Mouse (Mus musculus) ovary, postnatal 10 days (tissue): ENCODE measurements around the gene Casp8ap2.
A peak's percentile ranks its signal among the peaks of the same experiment; 100 is the strongest.

ENCODE experiments used
- DNase-seq: peaks from one replicate; pipeline ENCODE4 v3.0.0; 2022; ENCODE audit warnings: low spot score

Casp8ap2 gene

DNA sequence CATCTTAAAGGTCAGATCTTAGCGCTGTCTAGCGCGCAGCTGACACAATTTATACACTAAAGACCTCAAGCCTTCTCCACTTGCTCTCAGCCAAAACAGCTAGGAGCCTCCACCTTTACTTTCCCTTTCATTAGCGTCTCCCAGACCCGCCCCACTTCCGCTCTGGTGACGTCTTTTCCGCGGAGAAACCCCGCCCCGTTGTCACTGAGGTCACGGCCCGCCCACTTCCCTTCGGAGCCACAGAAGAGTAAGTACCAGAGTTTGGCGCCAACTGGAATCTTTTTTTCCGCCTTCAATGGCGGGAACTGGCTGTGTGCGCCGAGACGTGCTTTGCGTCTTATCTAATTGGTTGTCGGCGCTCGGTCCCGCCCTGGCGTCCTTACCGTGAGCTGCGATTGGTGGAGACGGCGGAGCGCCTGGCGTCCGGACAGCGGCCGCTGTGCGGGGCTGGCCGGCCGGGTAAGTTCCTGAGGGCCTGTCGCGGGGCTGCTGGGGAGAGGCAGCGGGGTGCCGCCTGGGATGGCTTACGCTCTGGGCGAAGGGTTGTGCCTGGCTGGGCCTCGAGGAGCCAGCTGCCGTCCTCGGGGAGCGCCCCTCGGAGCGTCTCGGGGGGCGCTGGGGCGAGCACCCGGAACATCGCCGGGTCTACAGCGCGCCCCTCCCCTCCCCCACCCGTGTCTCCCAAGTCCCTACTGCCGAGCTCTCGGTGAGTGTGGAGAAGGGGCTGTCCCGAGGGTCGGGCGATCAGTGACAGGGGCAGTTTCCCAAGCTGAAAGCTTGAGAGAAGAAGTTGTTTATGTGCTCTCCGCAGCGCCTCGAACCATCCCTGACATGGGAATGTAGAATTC is at the start of gene Casp8ap2:
Casp8ap2 (plus strand) TSS at position 418 of the 848 bp plus-strand sequence.
- DNase-seq: peak; percentile 90

DNA sequence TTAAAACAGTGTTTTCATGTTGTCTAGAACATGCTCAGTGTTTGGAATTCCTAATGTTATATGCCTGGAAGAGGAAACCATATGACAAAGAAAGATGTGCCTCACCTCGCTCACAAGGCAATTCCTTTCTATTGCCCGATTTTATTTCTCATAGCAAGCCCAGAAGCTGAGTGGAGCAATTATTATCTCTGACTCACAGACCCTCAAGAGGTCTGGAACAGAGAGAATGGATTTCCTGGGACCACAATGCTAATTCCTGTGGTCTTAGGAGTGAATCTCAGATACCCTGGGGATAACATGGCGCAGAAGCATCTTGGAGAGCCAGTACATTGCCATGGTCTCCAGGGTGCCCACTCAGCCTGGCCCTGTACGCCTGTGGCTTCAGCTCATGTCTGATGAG is 46.2 kb upstream of the Casp8ap2 start:
- no peak for DNase-seq

DNA sequence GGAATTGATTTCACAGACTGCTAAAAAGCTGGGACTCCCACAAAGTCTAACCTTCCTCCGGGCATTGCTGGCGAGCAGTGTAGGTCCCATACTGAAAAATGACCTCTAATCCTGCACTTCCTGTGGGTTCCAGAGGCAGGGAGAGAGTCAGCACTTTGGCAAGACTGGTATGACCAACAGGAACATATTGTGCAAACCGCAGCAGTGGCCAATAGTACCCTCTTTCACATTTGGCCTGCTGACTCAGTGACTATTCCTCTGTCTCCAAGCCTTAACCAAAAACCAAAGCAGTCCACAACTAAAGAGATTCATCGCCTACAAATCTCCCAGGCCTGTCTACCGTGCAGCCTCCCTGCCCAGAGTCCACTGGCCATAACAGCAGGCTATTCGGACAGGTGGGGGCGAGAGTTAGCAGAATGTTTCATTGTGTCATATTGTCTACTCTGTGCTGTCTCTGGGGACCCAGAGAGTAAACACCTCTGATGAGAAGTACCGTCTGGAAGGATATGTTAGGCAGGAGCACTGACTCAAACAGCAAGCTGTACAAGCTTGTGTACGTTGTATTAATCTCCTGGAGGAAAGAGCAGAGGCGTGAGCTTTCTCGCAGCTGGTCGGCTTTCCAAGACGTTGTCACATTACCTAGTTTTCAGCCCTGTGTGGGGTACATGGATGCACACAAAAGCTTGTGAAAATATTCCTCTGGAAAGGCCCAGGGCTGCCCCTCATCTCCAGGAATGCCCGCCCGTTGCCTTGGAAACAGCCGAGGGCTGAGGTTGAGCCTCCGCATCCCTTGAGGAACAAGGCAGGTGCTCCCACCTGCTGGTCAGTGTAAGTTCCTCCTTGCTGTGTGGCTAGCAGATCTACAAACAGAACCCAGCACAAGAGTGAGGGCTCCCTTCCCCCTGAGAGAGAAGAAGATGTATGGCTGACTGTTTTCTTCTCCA is 45.0 kb upstream of the Casp8ap2 start:
- DNase-seq: no peak

DNA sequence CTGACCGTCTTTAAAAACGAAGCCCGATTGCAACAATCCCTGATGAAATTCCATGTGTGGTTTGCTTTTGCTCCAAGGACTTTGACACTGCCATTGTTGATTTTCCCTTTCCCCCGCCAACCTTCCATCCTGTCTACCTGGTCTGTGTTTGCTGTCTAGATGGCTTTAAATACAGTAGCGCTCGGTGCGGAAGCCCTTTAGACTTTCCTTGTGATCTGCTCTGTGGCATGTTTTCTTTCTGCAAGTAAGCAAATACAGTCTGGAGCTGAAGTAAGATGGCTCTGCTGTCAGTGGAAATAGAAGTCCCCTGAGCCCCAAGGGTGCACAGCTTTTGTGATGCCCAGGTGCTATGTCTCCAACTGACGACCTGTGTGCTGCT is 44.3 kb upstream of the Casp8ap2 start:
- DNase-seq: no peak

DNA sequence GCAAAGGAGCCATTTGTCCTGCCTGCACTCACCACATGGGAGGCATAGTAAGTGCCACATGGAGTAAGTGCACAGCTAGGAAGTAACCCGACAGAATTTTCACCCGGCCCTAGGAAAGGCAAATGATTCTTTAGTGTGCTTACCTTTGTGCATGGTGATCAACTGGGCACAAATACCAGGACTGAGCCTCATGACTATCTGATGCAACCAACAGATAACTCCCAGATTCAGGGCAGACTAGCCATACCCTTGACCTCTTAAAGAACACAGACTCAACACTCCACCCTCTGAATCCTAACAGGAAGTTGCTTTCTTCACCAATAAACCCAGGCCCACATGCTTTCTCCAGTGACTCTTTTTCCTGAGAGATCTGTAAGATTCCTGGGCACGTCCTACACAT is 43.8 kb upstream of the Casp8ap2 start:
- DNase-seq: no peak

DNA sequence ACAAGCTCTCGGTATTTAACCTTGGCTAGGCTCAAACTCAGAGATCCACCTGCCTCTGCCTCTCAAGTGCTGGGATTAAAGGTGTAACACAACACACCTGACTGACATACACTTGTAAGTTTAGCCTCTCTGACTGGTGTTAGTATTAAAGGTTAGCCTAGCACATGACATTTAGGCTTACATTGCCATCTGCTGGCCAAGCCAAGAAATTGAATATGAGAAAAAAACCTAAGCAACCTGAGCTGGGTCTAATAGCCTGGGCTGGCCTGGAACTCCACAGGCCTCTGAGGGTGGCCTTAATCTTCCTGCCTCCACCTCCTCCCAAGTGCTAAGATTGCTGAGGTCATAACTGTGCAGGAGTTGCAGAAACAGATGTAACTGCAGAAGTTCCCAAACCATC is 43.1 kb upstream of the Casp8ap2 start:
- DNase-seq: no peak

DNA sequence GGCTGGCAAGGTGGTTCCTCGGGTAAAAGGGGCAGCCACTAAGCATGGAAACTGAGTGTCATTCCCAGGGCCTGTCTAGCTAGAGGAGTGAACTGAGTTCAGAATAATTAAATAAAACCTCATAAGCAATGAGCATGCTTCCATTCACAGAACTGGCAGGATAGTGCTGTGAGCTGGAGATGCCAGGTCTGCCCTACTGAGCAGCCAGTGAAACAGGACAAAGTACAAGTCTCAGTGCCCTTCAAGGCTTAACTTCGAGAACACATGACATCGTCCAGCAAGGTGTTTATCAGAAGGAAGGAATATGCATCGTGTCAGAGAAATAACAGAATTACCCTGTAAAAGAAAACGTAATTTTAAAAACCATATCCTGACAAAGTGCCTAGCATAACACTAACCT is 41.7 kb upstream of the Casp8ap2 start:
- no peak for DNase-seq

DNA sequence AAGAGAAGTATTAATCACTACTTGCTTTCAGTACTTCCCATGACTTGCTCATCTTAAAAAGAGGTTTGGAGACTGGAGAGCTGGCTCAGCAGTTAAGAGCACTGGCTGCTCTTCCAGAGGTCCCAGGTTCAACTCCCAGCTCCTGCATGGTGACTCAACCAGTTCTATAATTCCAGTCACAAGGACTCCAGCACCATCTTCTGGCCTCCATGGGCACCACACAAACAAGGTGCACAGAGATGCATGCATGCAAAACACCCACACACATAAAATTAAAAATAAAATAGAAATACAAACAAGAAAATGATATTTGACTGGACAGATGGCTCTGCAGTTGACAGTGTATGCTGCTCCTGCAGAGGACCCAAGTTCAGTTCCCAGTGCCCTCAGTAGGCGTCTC is 40.6 kb upstream of the Casp8ap2 start:
- no peak for DNase-seq

DNA sequence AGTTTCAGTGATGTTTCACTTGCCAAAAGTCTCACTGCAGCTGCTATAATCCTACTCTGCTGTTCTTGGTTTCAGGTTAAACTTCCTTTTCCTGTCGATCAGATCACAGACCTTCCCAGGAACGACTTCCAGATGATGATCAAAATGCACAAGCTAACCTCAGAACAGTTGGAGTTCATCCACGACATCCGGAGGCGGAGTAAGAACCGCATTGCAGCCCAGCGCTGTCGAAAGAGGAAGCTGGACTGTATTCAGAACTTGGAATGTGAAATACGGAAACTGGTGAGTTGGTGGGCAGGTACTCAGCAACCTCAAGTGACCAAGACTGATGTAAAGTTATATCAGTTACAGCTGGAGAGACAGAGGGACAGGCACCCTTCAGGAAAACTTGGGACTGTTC is 40.1 kb upstream of the Casp8ap2 start:
- DNase-seq: no peak

DNA sequence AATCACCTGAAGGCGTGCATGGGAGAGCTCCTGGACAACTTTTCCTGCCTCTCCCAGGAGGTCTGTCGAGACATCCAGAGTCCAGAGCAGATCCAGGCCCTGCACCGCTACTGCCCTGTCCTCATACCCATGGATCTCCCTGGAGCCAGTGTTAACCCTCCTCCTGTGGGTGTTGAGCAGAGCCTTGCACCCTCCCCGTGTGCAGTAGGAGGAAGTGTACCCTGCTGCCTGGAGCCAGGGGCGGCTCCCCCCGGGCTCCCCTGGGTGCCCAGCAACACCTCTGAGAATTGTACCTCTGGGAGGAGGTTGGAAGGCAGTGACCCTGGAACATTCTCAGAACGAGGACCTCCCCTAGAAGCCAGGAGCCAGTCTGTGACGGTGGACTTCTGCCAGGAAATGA is 35.4 kb upstream of the Casp8ap2 start:
- no peak for DNase-seq

DNA sequence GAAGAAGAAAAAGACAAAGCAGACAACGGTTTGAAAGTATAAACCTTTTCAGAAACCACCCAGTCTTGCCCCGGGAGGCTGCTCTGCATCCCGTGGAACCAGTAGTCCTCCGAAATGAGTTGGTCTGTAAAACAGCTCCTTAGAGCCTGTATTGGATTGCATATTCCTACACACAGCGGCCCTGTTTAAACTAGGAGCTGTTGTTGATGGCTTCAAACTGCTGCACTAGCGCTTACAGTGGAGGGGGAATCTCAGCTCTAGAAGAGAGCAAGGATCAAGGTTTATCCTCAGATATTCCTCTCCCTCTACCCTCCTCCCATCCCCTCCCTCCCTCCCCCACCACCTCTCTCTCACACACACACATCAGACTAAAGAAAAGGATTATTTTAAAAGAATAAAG is 31.1 kb upstream of the Casp8ap2 start:
- no peak for DNase-seq

DNA sequence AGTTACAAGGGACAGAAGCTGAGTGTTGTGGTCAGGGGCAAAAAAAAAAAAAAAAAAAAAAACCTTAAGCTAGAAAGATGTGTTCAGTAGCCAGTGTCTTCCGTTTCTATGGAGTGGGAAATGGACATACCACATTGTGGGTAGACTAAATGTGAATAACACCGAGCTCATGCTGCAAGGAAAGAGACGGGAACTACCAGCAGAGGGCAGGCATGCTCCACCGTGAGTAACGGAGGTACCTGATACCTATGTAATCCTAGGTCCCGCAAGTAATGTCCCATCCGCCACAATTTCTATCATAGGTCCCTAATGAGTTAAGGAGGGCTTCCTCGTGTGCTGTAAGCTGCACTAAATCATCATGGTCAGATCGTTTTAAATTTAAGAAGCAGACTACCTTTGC is 28.7 kb upstream of the Casp8ap2 start:
- DNase-seq: no peak

DNA sequence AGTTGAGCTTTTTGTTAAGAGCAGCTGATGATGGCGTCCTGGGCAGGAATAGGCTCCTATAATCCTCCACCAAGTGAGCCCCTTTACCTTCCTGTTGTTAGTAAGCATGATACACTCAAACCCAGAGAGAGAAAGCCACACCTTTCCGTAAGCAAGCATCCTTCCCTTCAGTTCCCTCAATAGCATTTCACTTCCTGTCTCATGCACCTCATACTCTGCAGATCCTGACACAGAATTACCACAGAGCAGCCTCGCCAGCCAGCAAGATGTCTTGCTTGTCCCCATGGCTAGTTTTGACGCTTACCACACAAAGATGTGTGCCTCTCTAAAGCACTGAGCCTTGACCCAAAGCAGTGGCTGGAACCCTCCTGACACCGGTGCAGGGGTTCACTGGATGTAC is 27.7 kb upstream of the Casp8ap2 start:
- DNase-seq: no peak

DNA sequence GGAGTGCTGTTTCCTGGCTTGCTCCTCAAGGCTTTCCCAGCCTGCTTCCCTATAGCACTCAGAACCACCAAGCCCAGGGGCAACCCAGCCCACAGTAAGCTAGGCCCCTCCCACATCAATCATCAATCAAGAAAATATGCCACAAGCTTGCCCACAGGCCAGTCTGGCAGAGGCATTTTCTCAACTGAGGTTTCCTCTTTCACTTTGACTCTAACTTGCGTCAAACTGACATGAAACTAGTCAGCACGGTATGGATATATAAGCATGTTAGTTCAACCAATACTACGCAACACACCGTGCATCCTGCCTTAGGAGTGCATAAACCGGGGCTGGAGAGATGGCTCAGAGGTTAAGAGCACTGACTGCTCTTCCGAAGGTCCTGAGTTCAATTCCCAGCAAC is 27.0 kb upstream of the Casp8ap2 start:
- DNase-seq: no peak

DNA sequence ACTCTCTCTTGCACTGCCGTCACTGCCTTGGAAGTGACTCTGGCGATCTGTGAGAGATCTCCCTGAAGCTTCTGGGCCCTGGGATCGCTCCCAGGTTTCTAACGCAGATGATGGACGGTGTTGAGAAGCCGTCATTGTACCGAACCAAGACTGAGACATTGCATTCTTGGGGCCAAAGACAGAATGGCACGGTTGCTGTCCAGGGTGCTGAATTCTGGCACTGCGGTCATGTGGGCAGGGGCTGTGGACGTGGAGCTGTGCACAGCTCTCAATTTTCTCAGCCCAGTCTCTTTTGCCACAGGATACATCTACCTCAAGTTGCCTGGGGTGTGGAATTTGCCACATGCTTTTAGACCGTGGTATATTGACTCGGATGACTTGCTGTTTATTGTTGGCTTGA is 14.1 kb upstream of the Casp8ap2 start:
- peak; percentile 35 for DNase-seq

DNA sequence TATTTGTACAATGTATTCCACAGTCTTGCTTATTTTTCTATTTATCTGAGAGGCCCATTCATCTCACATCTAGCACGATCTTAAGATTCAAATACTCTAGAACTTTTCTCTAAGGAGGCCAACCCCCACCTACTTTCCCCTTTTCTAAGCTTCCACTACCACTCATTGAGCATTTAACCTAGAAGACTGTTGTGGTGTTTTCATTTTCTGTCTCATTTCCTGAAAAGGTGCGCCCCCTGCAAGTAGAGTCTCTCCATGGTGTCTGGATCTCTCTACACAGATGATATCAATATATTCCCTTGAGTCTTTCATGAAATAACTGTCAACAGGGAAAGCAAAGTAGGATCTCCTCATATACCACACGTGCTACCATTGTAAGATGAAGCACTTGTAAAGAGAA is 12.6 kb upstream of the Casp8ap2 start, which contains the start of gene Gja10:
Gja10 (minus strand) TSS at position 101 of the 400 bp plus-strand sequence.
- no peak for DNase-seq

DNA sequence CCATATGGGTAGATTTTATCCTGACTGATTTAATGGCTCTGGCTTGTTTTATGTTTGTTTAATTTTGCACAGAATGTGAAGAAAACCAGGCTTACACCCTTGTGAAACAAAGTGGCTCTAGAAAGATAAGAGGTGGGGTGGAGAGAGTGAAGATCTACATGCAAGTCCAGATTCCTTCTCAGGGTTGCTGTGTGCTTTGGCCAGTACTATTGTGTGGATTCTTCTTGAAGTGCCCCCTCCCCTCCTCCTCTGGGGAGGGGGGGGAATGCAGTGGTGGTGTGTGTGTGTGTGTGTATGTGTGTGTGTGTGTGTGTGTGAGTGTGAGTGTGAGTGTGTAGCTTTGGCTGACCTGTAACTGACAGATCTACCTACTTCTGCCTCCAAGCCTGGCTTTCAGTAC is 6.4 kb downstream of the Casp8ap2 start:
- DNase-seq: no peak

DNA sequence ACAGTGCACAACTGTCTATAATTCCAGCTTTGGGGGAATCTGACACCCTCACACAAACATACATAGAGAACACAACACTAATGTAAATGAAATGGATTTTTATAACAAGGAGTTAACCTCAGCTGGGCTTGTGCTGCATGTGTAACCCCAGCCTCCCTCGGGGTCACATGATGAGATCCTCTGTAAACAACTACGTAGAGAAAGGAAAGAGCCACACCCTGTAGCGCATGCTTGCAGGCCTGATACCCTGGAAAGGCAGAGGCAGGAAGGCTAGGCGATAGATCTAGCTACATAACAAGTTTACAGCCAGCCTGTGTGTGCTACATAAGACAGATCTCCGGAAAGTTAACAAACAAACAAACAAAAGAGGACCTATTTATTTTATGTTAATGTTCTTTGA is 36.4 kb downstream of the Casp8ap2 start:
- no peak for DNase-seq

DNA sequence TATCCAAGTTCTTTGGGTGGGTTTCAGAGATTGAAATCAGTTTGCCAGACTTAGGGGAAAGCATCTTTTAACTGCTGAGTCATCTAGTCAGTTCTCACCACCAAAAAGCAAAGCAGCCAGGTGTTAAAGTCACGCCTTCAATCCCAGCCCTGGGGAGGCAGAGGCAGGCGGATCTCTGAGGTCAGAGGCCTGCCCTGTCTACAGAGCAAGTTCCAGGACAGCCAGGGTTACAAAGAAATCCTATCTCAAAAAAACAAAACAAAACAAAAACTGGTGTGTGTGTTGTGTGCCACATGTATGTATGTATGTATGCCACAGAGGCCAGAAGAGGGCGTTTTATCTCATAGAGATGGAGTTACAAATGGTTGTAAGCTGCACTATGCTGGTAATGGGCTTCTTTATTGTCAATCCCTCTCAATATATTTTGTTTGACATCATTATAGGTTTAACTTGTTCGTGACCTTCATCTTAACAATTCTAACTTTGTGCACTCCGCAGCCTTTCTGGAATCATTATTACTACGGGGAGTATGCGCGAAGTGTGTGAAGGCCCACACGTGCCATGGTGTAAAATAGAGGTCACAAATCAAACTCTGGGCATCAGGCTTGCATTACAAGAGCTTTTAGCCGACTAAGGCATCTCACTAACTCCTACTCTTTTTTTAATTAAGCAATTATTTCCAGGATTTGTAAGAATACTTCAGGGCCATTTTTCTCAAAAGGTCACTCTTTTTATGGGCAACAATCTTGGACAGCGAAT is 41.1 kb downstream of the Casp8ap2 start:
- no peak for DNase-seq

DNA sequence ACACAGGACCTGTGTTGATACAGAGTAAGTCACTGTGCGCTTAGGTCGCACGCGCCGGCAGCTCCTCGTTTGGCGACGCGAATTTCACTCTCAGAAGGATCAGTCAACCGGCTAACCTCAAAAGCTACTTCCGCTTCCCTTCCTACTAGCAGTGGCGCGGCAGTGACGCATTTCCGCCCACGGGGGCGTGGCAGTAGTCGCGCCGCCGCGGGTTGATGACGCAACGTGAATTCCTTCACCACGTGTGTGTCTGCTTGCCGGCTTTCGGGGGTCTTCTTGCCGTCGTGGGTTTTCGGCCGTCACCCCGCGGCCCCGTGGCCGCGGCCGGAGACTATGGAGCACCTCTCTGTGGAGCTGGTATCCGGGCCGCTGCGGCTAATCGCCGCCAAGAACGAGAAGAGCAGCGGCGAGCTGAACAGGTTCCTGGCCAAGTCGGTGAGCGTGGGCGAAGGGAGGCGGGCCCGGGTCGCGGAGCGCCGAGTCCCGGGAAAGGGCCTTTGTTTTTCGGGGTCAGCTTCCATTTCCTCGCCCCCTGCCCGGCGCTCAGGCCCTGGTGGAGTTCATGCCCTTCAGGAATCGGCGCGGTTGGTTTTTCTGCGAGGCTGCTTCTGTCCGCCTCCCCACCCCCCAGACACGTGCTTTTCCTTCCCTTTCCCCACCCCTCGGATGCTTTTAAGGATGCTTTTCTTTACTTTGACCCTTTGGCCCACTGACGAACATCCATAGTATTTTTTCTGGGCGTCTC is 41.8 kb downstream of the Casp8ap2 start, which contains the start of gene Mdn1:
Mdn1 (plus strand) TSS at position 202 of the 745 bp plus-strand sequence.
- peak; percentile 91 for DNase-seq

DNA sequence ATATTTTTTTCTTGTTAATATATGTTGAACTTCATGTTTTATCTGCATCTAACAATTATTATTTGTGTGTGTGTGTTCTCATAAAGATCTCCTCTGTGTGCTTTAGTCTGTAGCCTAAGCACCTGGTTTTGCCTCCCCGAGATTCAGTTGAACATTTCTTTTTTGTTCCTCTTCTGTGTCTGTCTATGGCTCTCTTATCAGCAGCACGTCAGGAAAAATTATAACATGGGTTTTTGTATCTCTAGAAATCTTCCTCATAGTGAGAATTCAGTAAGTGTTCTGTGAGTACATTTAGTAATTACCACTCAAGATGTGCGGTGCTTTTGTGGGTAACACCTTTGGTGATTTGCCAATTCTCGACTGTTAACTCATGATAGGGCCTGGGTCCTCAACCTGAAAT is 50.6 kb downstream of the Casp8ap2 start:
- no peak for DNase-seq

DNA sequence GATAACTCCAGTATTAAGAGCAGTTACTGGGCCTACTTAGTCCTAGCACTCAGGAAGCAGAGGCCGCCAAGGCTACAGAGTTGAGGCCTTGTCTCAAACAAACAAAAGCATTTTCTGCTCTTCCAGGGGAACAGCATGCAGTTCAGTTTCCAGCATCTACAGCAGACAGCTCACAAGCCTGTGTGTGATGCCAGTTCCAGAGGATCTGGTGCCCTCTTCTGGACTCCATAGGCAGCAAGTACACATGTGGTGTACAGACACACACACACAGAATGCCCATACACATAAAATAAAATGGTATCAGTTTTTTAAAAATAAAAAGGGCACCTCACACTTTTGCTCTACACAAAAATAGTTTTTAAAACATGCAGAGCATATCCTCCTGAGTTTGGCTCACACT is 53.0 kb downstream of the Casp8ap2 start:
- DNase-seq: no peak
